Mouse (Mus musculus): ENCODE measurements at regions not wholly inside any gene's neighbourhood (a gene's known extent, or its start where the extent isn't known, plus 50 kb on each side); places are given as distances from the start of the nearest gene placed in this dataset.

- no peak for DNase-seq (ENCODE audit: low spot score in 2 of 2)
Observed at GRCm38 (mm10) chr5:53329591-53329990, 62.7 kb downstream of the Smim20 start.

DNA sequence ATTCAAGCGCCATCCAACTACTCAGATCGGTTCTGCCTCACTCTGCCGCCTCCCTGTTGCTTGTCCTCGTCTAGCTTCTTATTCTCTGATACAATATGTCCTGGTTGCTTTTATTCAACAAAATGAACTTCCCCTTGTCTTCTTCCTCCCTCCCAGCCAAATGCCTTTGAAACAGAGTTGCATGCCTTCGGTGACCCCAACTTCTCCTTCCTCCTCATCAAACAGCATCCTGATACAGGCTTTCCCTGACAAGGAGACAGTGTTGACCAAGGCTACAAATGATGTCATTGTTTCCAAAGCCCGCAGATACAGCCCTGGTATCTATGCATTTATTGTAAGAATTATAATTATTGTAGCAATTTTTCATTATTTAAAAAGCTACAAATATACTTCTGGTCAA lies 69.8 kb downstream of the Smim20 start:
- no peak for DNase-seq (ENCODE audit: low spot score in 2 of 2)

DNA sequence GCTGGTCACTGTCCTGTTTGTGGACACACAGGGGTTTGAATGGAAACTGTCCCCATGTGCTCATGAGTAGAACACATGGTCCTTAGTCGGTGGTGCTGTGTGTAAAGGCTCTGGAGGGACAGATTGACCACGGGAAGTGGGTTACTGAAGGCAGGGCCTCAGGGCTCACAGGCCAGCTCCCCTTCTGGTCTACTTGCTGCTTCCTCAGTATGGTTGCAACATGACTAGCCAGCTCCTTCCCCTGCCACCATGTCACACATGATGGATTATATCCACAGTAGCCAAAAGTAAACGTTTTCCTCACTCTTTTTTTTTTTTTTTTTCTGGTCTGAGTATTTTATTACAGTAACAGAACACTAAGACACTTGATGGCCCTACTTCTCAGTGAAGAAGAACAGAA lies 70.9 kb downstream of the Smim20 start:
- DNase-seq (ENCODE audit: low spot score in 2 of 2), result no peak

GRCm38 (mm10) chr5:53345164-53345563 lies 78.3 kb downstream of the Smim20 start:
- DNase-seq (ENCODE audit: low spot score in 2 of 2), result no peak

DNA sequence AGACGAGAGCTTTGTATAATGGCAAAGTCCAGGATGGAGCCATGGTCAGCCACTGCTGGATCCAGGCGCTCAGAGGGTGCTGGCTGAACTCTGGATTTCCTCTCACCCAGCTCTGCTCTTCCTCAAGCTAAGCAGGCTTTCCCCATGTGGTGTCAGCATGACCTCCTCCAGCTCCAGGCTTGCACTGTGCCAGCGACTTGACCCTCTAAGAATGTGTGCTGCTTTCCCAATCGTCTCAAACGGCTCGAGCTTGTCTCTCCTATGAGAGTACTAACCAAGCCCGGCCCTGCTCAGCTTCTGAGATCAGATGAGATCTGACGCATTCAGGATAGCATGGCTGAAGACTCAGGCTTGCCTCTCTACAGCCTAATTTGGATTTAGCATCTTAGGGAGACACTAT lies 79.1 kb downstream of the Smim20 start:
- peak; percentile 64 to 83 for DNase-seq (ENCODE audit: low spot score in 2 of 2)

- no peak for DNase-seq (ENCODE audit: low spot score in 2 of 2)
Observed at GRCm38 (mm10) chr5:53346756-53347155, 79.9 kb downstream of the Smim20 start.

- no peak for DNase-seq (ENCODE audit: low spot score in 2 of 2)
Observed at GRCm38 (mm10) chr5:53352852-53353251, 86.0 kb downstream of the Smim20 start.

DNA sequence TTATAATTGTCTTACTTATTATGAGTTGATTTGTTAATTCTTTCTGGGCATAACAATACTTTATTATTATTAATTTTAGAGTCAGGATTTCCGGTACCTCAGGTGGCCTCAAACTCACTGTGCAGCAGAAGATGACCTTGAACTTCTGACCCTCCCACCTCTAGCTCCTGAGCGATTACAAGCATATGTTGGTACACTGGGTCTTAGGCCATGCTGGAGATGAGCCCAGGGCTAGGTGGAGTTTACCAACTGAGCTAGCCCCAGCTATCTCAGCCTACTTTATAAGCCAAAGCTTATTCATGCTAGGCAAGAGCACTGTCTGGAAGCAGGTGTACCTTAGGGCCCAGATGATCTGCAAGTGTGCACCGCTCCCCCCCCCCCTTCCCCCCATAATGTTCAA lies 87.4 kb downstream of the Smim20 start:
- DNase-seq (ENCODE audit: low spot score in 2 of 2), result no peak

DNA sequence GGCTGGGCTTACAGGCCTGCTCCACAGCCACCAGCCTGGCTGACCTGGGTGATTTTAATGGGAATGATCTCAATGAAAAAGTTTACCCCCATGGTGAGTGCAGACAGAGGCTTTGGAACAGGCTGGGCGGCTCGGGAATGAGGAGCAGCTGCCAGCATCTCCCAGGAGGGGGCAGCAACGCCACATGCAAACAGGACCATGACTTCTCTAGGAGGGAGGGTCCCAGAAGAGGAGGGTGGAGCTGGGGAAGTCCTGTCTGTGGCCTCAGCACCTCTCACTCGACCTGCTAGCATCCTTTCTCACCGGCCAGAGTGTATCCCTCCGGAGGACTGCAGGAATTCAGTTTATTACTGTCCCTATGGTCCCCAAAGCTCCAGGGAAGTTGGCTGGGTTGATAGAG lies 88.2 kb downstream of the Smim20 start:
- DNase-seq (ENCODE audit: low spot score in 2 of 2), result peak; percentile 61 to 62

GRCm38 (mm10) chr5:53357086-53357608 lies 90.3 kb downstream of the Smim20 start:
- no peak for DNase-seq (ENCODE audit: low spot score in 2 of 2)

DNA sequence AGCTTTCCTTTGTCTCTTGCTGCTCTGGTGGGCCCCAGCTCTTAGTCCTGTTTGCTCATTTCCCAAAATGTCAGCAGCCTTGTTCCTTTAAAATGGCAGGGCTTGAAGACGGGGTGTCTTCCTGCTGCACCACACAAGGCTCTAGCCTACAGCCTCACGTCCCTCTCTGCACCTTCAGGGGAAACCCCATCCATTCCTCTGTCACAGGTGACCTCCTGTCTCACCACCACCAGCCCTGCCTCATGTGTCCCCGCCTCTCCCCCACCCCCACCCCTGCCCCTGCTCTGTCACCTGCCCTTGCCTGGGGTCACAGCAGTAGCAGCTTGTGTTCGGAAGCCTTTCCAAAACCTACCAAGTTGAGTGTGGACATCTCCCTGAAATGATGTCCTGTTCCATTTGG lies 91.3 kb downstream of the Smim20 start:
- no peak for DNase-seq (ENCODE audit: low spot score in 2 of 2)

- no peak for DNase-seq (ENCODE audit: low spot score in 2 of 2)
Observed at GRCm38 (mm10) chr5:53359887-53360286, 93.0 kb downstream of the Smim20 start.

- DNase-seq (ENCODE audit: low spot score in 2 of 2), result no peak
Observed at GRCm38 (mm10) chr5:53361295-53361694, 94.4 kb downstream of the Smim20 start.

- no peak for DNase-seq (ENCODE audit: low spot score in 2 of 2)
Observed at GRCm38 (mm10) chr5:53363898-53364297, 97.0 kb downstream of the Smim20 start.

DNA sequence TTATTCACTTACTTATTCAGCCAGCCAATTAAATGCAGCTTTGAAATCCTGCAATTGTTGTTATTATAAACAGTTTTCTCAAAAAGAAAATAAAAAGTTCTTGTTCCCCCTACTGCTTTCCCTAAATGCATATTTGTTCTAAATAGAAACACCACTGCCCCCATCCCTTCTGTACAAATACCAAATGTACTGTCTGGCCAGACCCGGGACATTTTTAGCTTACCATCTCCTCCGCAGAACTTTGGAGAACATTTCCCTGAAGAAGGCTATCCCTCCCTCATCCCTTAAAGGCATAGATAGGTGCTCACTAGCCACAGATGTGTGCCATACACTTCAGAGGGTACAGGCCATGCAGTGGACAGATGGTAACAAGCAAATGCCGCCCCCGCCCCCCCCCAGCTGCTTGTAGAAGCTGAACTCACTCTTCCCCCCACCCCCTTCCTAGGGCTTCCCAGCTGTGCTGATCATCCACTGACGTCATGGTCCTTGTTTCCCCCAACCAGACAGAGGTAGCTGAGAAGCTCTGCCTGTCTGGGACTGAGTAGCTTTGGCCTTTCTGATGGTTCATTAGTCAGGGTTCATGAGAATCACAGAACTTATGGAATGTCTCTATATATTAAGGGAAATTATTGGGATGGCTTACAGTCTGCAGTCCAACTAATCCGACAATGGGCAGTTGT lies 98.9 kb upstream of the Rbpj start:
- DNase-seq (ENCODE audit: low spot score in 2 of 2), result no peak

- DNase-seq (ENCODE audit: low spot score in 2 of 2), result no peak
Observed at GRCm38 (mm10) chr5:53370272-53370671, 95.7 kb upstream of the Rbpj start.

GRCm38 (mm10) chr5:53371638-53372037 lies 94.3 kb upstream of the Rbpj start:
- DNase-seq (ENCODE audit: low spot score in 2 of 2), result peak; percentile 51 to 63

DNA sequence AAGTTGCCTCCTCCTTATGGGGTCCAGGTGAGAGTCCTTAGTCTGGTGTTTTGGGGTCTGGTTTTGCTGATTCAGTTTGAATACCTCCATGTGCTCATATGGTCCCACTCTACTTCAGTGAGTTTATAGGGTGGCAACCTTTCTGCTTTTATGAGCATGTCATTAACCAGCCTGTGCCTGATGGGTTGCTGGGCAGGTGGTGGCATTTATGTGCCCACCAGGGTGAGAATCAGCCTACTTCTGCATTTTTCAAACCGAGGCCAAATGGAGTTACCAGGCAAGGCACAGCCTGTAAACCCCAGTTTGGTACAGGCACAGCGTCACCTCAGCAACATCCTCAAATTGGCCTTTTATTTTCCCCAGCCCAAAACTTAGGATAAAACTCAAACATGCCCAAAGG lies 92.6 kb upstream of the Rbpj start:
- no peak for DNase-seq (ENCODE audit: low spot score in 2 of 2)

- DNase-seq (ENCODE audit: low spot score in 2 of 2), result no peak
Observed at GRCm38 (mm10) chr5:53376856-53377255, 89.1 kb upstream of the Rbpj start.

GRCm38 (mm10) chr5:53377698-53378097 lies 88.3 kb upstream of the Rbpj start:
- DNase-seq (ENCODE audit: low spot score in 2 of 2), result no peak

DNA sequence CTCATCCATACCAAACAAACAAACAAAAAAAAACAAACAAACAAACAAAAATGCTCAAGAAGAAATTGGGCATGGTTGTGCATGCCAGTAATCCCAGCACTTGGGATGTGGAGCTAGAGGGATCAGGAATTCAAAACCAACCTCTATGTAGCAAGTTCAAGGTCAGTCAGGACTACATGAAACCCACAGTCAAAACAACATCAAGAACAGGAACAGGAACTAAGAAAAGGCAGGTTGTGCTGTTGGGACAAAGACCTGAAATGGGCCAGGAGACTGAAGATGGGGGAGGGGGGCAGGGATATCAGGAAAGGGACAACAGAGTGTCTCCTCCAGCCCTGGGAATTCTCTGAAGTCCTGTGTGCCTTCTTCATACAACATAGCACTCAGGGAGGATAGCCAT lies 87.8 kb upstream of the Rbpj start:
- DNase-seq (ENCODE audit: low spot score in 2 of 2), result no peak

DNA sequence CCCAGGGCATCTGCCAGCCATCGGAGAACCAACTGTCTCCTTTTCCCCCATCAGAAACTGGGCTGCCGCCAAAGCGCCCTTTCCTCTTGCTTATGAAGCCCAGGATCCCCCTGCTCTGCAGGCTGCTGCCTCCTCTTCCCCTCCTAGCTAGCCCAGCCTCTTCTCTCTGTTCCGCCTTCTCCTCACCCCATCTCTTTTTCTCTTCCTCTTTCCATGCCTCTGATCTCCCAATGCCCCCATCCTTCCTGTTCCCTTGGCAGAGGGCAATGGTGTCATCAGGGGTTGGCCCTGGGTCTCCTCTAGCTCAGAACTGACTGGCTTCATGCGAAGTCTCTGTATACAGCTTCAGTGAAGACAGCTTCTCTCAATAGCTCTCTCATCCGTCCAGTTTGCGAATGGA lies 87.4 kb upstream of the Rbpj start:
- no peak for DNase-seq (ENCODE audit: low spot score in 2 of 2)

GRCm38 (mm10) chr5:53379612-53380011 lies 86.3 kb upstream of the Rbpj start:
- no peak for DNase-seq (ENCODE audit: low spot score in 2 of 2)

DNA sequence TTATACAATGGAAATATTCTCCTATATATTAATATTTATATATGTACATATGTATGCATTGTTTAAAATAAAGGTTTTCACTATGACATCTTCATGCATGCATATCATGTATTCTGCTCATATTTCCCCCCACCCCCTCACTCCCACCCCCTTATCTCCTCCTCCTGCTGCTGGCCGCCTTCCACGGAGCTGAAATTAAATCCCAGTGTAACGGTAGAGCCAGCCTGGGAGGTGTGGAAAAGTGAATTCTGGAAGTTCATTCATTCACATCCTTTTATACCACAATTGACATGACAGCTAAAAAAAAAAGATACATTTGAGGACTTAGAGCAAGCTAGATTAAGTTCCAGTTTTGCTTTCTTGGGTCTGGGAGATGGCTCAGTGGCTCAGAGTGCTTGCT lies 85.7 kb upstream of the Rbpj start:
- no peak for DNase-seq (ENCODE audit: low spot score in 2 of 2)

All from gastrocnemius, adult 8-10 months (tissue).